Mouse (Mus musculus) lung, postnatal 14 days (tissue): ENCODE results near the gene Rtkn.
A peak's percentile ranks its signal among the peaks of the same experiment; 100 is the strongest.

Experiments used
- DNase-seq: peaks from one replicate; pipeline ENCODE4 v3.0.0; 2021

Rtkn gene

GRCm38 (mm10) chr6:83117165-83117438, 18.2 kb upstream of the Rtkn start:
- DNase-seq: no peak

- no peak for DNase-seq
Observed at GRCm38 (mm10) chr6:83117616-83118015, 17.6 kb upstream of the Rtkn start.

- DNase-seq: no peak
Observed at GRCm38 (mm10) chr6:83118369-83118768, 16.9 kb upstream of the Rtkn start.

- no peak for DNase-seq
Observed at GRCm38 (mm10) chr6:83118825-83119733, 16.2 kb upstream of the Rtkn start.

- DNase-seq: no peak
Observed at GRCm38 (mm10) chr6:83119734-83120051, 15.6 kb upstream of the Rtkn start.

GRCm38 (mm10) chr6:83120930-83121862, 14.1 kb upstream of the Rtkn start, which contains the start of gene Wbp1:
Wbp1 (minus strand) TSS chr6:83121559.
- peak; percentile 91 for DNase-seq

- no peak for DNase-seq
Observed at GRCm38 (mm10) chr6:83121863-83122710, 13.2 kb upstream of the Rtkn start.

GRCm38 (mm10) chr6:83122961-83123360, 12.3 kb upstream of the Rtkn start:
- no peak for DNase-seq

GRCm38 (mm10) chr6:83124851-83125312, 10.4 kb upstream of the Rtkn start:
- peak; percentile 91 for DNase-seq

- no peak for DNase-seq
Observed at GRCm38 (mm10) chr6:83125331-83125730, 9.9 kb upstream of the Rtkn start, which contains the start of gene Ino80b. Ino80b (minus strand) TSS chr6:83125431.

- no peak for DNase-seq
Observed at GRCm38 (mm10) chr6:83127419-83127818, 7.8 kb upstream of the Rtkn start.

- no peak for DNase-seq
Observed at GRCm38 (mm10) chr6:83131469-83132034, 3.7 kb upstream of the Rtkn start.

GRCm38 (mm10) chr6:83132176-83132919, 2.9 kb upstream of the Rtkn start:
- DNase-seq: no peak

- DNase-seq: no peak
Observed at GRCm38 (mm10) chr6:83134226-83134625, 1.0 kb upstream of the Rtkn start.

- DNase-seq: peak; percentile 66
Observed at GRCm38 (mm10) chr6:83135571-83136161, 403 bp downstream of the Rtkn start.

GRCm38 (mm10) chr6:83136291-83136880, 1.1 kb downstream of the Rtkn start:
- no peak for DNase-seq

GRCm38 (mm10) chr6:83136881-83137575, 1.8 kb downstream of the Rtkn start:
- DNase-seq: peak; percentile 68

- peak; percentile 89 for DNase-seq
Observed at GRCm38 (mm10) chr6:83137576-83137950, 2.3 kb downstream of the Rtkn start.

GRCm38 (mm10) chr6:83138056-83138455, 2.8 kb downstream of the Rtkn start:
- no peak for DNase-seq

GRCm38 (mm10) chr6:83140044-83140443, 4.8 kb downstream of the Rtkn start:
- no peak for DNase-seq
